Mouse (Mus musculus): ENCODE data around the gene Cabp1. TPM values are rescaled to one million over a fixed set of nuclear protein-coding genes. Genes with fewer than 3 reads are reported as not detected.

Cabp1 gene
- total and polyA plus RNA-seq, 3 experiments: 2.3 to 6.0 (median 3.9) TPM

DNA sequence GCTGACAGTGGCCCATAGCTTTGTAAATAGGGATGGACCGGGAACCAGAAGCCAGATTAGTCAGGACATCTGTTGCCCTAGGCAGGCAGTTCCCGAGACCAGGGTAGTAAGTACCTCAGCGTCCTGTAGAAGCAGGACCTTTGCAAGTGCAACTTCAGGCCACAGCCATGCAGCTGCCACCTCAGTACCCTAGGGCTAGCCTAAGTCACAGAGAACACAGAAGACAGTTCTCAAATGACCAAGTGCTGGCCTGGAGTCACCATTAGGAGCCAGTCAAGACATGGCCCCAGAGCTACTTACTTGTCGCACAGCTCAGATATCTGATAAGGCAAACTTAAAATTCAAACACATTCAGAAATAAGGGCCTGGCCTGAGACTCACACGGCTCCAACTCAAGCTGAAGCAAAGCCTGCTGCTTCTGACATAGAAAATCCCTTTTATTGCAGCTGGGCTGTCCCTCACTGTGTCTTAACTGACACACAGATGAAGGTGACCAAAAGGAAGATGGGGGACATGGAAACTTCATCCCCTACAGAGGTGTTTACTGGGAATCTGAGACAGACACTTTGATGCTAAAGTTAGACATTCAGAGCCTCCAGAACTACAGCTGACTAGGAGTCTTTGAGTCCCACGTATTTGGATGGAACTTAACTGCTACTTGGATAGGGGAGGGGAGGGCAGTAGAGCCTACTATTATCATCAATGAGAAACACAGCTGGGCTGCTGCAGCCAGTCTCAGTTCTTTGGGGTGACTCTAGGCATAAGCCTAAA, 48.0 kb downstream of the Cabp1 start:
- 53% methylated on average over 6 of the region's 6 CpGs for WGBS
- intact Hi-C loops (cut with DNase I): no loop called here
- no peaks in the 10 kb centered on the region for H3K27me3 ChIP-seq (ENCODE audit: control insufficient read depth, insufficient read depth, low read length)
- no peaks in the 10 kb centered on the region for H3K79me2 ChIP-seq (replicated peaks; ENCODE audit: control insufficient read depth, insufficient read depth, low read length)
- H3K4me3 ChIP-seq: no peak overlapping the region
- peaks cover 16% of the 10 kb centered on the region for H3K4me1 ChIP-seq (ENCODE audit: control insufficient read depth, insufficient read depth, low read length)
- no peak overlapping the region for H3K9ac ChIP-seq (ENCODE audit: low read depth, low read length)
- H3K36me3 ChIP-seq (ENCODE audit: control insufficient read depth, insufficient read depth, low read length): 0 out of 2 replicates have a peak, but pooled peaks cover 4% of the 10 kb centered on the region
- peak in 1 of 2 experiments; percentile 10 for DNase-seq
- TF ChIP-seq CTCF (IDR thresholded peaks at IDR 0.05) (no peak), POLR2A (IDR thresholded peaks at IDR 0.05; ENCODE audit: insufficient read depth, low read depth, low read length) (no peak), EP300 (IDR thresholded peaks at IDR 0.05; ENCODE audit: insufficient read depth, low read depth, low read length) (no peak)
- H3K27ac ChIP-seq: peak overlapping the region; percentile 78

DNA sequence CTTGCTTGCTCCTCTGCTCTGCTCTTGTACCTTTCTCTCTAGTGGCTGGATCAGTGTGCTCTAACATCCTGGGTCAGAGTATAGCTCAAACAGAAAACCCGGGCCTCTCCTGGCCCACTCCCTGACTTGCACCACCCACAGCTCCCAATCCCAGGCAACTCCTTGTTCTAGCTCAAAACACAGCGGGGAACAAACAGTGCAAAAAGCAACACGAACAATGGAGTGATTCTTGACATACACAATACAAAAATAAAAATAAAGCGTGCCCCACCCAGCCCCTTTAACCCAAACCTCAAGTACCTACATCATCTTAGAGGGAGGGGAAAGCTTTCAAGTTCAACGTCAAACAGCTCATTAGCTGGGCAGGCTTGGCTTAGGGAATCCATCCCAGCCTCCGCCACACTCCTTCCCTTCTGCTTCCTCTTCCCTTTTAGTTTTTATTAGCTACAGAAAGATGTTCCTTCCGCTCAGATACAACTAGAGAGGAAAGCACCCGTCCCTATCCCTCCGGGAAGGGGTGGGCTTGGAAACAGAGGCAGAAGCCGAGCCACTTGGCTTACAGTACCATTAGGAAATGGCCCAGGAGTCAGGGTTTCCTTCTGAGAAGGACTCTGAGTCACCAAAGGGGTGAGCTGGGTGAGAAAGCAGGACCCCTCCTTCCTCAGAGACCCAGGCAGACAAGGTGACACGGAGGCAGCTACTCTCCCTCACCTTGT, 48.8 kb downstream of the Cabp1 start:
- no peaks in the 10 kb centered on the region for H3K79me2 ChIP-seq (replicated peaks; ENCODE audit: control insufficient read depth, insufficient read depth, low read length)
- TF ChIP-seq POLR2A (IDR thresholded peaks at IDR 0.05; ENCODE audit: insufficient read depth, low read depth, low read length): 0 out of 2 replicates have a peak, but pooled peaks have one; percentile 11
- TF ChIP-seq EP300 (IDR thresholded peaks at IDR 0.05; ENCODE audit: insufficient read depth, low read depth, low read length): no peak
- 43% methylated on average over 11 of the region's 11 CpGs for WGBS
- intact Hi-C loops (cut with DNase I): no loop called here
- H3K4me3 ChIP-seq: no peak overlapping the region
- peak overlapping the region; percentile 78 for H3K27ac ChIP-seq
- H3K9ac ChIP-seq (ENCODE audit: low read depth, low read length): no peak overlapping the region; the same call in 1 of the 2 replicates
- DNase-seq: peak; percentile 44 to 54
- 0 out of 2 replicates have a peak, but pooled peaks cover 4% of the 10 kb centered on the region for H3K36me3 ChIP-seq (ENCODE audit: control insufficient read depth, insufficient read depth, low read length)
- no peaks in the 10 kb centered on the region for H3K27me3 ChIP-seq (ENCODE audit: control insufficient read depth, insufficient read depth, low read length)
- peaks cover 16% of the 10 kb centered on the region for H3K4me1 ChIP-seq (ENCODE audit: control insufficient read depth, insufficient read depth, low read length)

DNA sequence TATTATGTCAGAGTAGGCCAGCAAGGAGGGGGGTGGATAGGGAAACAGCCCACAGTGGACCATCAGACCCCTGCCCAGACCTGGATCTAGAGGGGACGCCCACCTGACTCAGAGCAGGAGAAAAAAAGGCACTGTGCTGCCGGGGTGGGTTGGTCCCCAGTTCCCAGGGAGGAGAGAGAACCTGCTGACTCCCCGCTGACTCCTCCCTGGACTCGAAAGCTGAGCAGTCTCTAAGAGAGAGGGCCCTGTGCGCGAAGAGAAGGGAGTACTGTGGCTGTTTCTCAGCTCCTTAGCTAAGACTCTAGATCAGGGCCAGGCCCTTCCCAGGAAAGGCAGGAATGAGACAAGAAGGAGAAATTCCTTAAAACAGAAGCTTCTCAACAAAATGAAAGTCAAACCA, 49.7 kb downstream of the Cabp1 start:
- no peak overlapping the region for H3K9ac ChIP-seq (ENCODE audit: low read depth, low read length)
- H3K79me2 ChIP-seq (replicated peaks; ENCODE audit: control insufficient read depth, insufficient read depth, low read length): no peaks in the 10 kb centered on the region
- no peak overlapping the region for H3K4me3 ChIP-seq
- 0 out of 2 replicates have a peak, but pooled peaks cover 4% of the 10 kb centered on the region for H3K36me3 ChIP-seq (ENCODE audit: control insufficient read depth, insufficient read depth, low read length)
- peak overlapping the region; percentile 78 for H3K27ac ChIP-seq
- intact Hi-C loops (cut with DNase I): loop anchor here (1.0 kb wide), 1 partner anchor 17 kb away; no protein-coding TSS in a partner anchor
- no peak for TF ChIP-seq EP300 (IDR thresholded peaks at IDR 0.05; ENCODE audit: insufficient read depth, low read depth, low read length)
- no peak for TF ChIP-seq POLR2A (IDR thresholded peaks at IDR 0.05; ENCODE audit: insufficient read depth, low read depth, low read length)
- no peak for TF ChIP-seq CTCF (IDR thresholded peaks at IDR 0.05)
- peak in 1 of 2 experiments; percentile 19 for DNase-seq
- peaks cover 16% of the 10 kb centered on the region for H3K4me1 ChIP-seq (ENCODE audit: control insufficient read depth, insufficient read depth, low read length)
- no peaks in the 10 kb centered on the region for H3K27me3 ChIP-seq (ENCODE audit: control insufficient read depth, insufficient read depth, low read length)
- 85% methylated on average over 6 of the region's 6 CpGs for WGBS

GRCm38 (mm10) chr5:115143552-115143951, 50.6 kb downstream of the Cabp1 start:
- 42% methylated on average over 10 of the region's 10 CpGs for whole genome bisulfite sequencing
- intact Hi-C loops (cut with DNase I): no loop called here
- Histone ChIP-seq H3K36me3 (ENCODE audit: control insufficient read depth, insufficient read depth, low read length) (0 out of 2 replicates have a peak, but pooled peaks cover 4% of the 10 kb centered on the region), H3K79me2 (replicated peaks; ENCODE audit: control insufficient read depth, insufficient read depth, low read length) (no peaks in the 10 kb centered on the region), H3K9ac (ENCODE audit: low read depth, low read length) (no peak overlapping the region), H3K27me3 (ENCODE audit: control insufficient read depth, insufficient read depth, low read length) (no peaks in the 10 kb centered on the region), H3K4me1 (ENCODE audit: control insufficient read depth, insufficient read depth, low read length) (peaks cover 16% of the 10 kb centered on the region), H3K27ac (peak overlapping the region; percentile 78), H3K4me3 (no peak overlapping the region)
- peak in 1 of 2 experiments; percentile 19 for DNase-seq
- TF ChIP-seq EP300 (IDR thresholded peaks at IDR 0.05; ENCODE audit: insufficient read depth, low read depth, low read length): no peak
- no peak for TF ChIP-seq CTCF (IDR thresholded peaks at IDR 0.05)
- TF ChIP-seq POLR2A (IDR thresholded peaks at IDR 0.05; ENCODE audit: insufficient read depth, low read depth, low read length): no peak

GRCm38 (mm10) chr5:115142166-115142697, 51.9 kb downstream of the Cabp1 start:
- TF ChIP-seq POLR2A (IDR thresholded peaks at IDR 0.05; ENCODE audit: insufficient read depth, low read depth, low read length): no peak
- no peak for TF ChIP-seq CTCF (IDR thresholded peaks at IDR 0.05)
- TF ChIP-seq EP300 (IDR thresholded peaks at IDR 0.05; ENCODE audit: insufficient read depth, low read depth, low read length): no peak
- Histone ChIP-seq H3K36me3 (ENCODE audit: control insufficient read depth, insufficient read depth, low read length) (0 out of 2 replicates have a peak, but pooled peaks cover under 1% of the 10 kb centered on the region), H3K4me3 (no peak overlapping the region), H3K4me1 (ENCODE audit: control insufficient read depth, insufficient read depth, low read length) (peaks cover 16% of the 10 kb centered on the region), H3K27me3 (ENCODE audit: control insufficient read depth, insufficient read depth, low read length) (no peaks in the 10 kb centered on the region), H3K79me2 (replicated peaks; ENCODE audit: control insufficient read depth, insufficient read depth, low read length) (no peaks in the 10 kb centered on the region), H3K9ac (ENCODE audit: low read depth, low read length) (no peak overlapping the region), H3K27ac (no peak overlapping the region; the same call in 1 of the 2 replicates)
- intact Hi-C loops (cut with DNase I): no loop called here
- 89% methylated on average over 9 of the region's 9 CpGs for WGBS
- peak in 1 of 2 experiments; percentile 15 for DNase-seq

Measured in heart, adult 2 months (tissue).